Mouse (Mus musculus) intestine, embryonic 16.5 days (tissue): ENCODE measurements around the gene Nt5c2. TPM values are rescaled to one million over a fixed set of nuclear protein-coding genes. Genes with fewer than 3 reads are reported as not detected.
A peak's percentile ranks its signal among the peaks of the same experiment; 100 is the strongest.

Source experiments
- ATAC-seq: fragments of 200-750 bp; cut with Nextera tagmentation; 2 replicates; pipeline ENCODE4 v1.8.0; 2017; ENCODE audit warnings: moderate TSS enrichment, moderate library complexity
- H3K27ac ChIP-seq: fragments of 300-500 bp; sonication (generic); 2 replicates; pipeline ENCODE4 v1.5.1; 2014; ENCODE audit warnings: mild to moderate bottlenecking, low read length
- H3K27me3 ChIP-seq: fragments of 300-500 bp; sonication (generic); replicated peaks from 2 replicates; pipeline ENCODE4 v1.6.1; 2014; ENCODE audit warnings: low read length, control low read depth, mixed read lengths; ENCODE audit not compliant: control insufficient read depth, insufficient read depth
- H3K36me3 ChIP-seq: fragments of 300-500 bp; sonication (generic); 2 replicates; pipeline ENCODE4 v1.6.1; 2014; ENCODE audit warnings: low read length, control low read depth; ENCODE audit not compliant: control insufficient read depth, insufficient read depth
- H3K4me1 ChIP-seq: fragments of 300-500 bp; sonication (generic); 2 replicates; pipeline ENCODE4 v1.6.1; 2014; ENCODE audit warnings: low read length, control low read depth, mixed read lengths; ENCODE audit not compliant: control insufficient read depth, insufficient read depth
- H3K4me2 ChIP-seq: fragments of 300-500 bp; sonication (generic); 2 replicates; pipeline ENCODE4 v1.6.1; 2014; ENCODE audit warnings: low read depth, low read length, control low read depth
- H3K4me3 ChIP-seq: fragments of 300-500 bp; sonication (generic); 2 replicates; pipeline ENCODE4 v1.5.1; 2014; ENCODE audit warnings: mild to moderate bottlenecking, low read length
- H3K9ac ChIP-seq: fragments of 300-500 bp; sonication (generic); 2 replicates; pipeline ENCODE4 v1.6.1; 2014; ENCODE audit warnings: low read depth, low read length
- H3K9me3 ChIP-seq: fragments of 300-500 bp; sonication (generic); 2 replicates; pipeline ENCODE4 v1.6.1; 2016; ENCODE audit warnings: low read length, control low read depth; ENCODE audit not compliant: control insufficient read depth
- WGBS: fragments of 180-500 bp; shearing (Covaris S2); extraction: QIAGEN DNeasy Blood & Tissue Kit; methylation state at CpG from one replicate; pipeline ENCODE4 v1.1.7; 2014; 5-methylcytosine and 5-hydroxymethylcytosine counted together
- polyA plus RNA-seq: library from polyadenylated mRNA; unstranded; fragments of >200 nt; fragmentation: Nextera tagmentation; extraction: Ambion mirVana; gene quantifications from 2 replicates; pipeline ENCODE4 v1.2.1, GENCODE M21; 2015

Nt5c2 gene
- polyA plus RNA-seq, 1 experiment from 2014 or later = 45.3 TPM

DNA sequence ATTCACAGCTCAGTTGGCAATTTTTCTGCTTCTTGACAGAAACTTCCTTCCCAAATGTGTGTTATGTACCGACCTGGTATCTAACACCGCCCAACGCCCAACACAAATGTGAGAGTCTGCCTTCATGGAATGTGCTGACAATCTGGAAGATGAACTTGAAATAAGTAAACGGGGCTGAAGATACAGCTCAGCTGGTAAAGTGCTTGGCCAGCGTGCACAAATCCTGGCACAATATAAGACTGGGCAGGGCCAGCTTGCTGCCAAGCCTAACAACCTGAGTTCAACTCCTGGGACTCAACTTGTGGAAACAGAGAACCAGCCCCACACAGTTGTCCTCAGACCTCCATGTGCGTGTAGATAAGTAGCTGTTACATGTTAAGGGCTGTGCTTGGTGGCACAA is 48.6 kb downstream of the Nt5c2 start:
- H3K4me1 ChIP-seq = peaks cover 7% of the 10 kb centered on the region
- no peak overlapping the region for H3K4me2 ChIP-seq
- H3K36me3 ChIP-seq = no peaks in the 10 kb centered on the region
- no peak for ATAC-seq
- no peaks in the 10 kb centered on the region for H3K27me3 ChIP-seq
- no peak overlapping the region for H3K9ac ChIP-seq
- no peak overlapping the region for H3K4me3 ChIP-seq
- 90% methylated on average over 6 of the region's 6 CpGs for WGBS
- H3K27ac ChIP-seq = no peak overlapping the region
- no peaks in the 10 kb centered on the region for H3K9me3 ChIP-seq

DNA sequence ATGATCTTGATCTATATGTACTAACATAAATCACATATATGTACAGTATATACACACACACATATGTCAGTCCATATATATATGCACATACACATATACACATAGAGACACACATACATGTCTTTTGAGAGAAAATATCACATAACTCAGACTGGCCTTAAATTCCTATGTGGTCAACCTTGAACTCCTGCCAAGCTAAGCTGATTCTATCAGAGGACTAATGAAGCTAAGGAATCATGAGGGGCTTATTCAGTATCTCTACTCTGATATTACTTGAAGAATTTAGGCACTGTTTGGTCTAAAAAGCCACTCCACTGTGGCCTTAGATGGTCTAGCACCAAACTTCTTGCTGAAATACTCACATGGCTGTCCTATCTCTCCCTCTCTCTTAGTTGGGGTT is 49.5 kb downstream of the Nt5c2 start:
- no peaks in the 10 kb centered on the region for H3K36me3 ChIP-seq
- H3K4me1 ChIP-seq = peaks cover 14% of the 10 kb centered on the region
- H3K4me3 ChIP-seq = no peak overlapping the region
- no peak overlapping the region for H3K9ac ChIP-seq
- no peak overlapping the region for H3K27ac ChIP-seq
- no peak for ATAC-seq
- no peak overlapping the region for H3K4me2 ChIP-seq
- no peaks in the 10 kb centered on the region for H3K27me3 ChIP-seq
- H3K9me3 ChIP-seq = no peaks in the 10 kb centered on the region

DNA sequence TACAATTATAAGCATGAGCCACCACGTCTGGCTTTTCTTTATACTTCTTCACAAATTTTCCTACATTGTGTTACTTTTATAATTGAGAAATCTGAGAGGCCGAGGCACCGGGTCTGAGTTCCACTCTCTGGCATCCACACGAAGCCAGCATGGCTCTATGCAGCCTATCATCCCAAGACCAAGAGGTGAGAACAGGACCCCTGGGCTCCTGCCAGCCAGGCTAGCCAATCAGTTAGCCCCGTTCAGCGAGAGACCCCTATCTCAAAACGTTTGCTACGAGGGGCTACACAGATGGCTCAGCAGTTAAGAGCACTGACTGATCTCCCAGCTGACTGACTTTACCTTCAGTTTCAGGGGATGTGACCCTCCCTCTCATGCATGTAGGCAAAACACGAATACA is 50.6 kb downstream of the Nt5c2 start:
- Histone ChIP-seq H3K27me3 (no peaks in the 10 kb centered on the region), H3K36me3 (no peaks in the 10 kb centered on the region), H3K9me3 (no peaks in the 10 kb centered on the region), H3K9ac (no peak overlapping the region), H3K4me2 (no peak overlapping the region), H3K4me1 (peaks cover 13% of the 10 kb centered on the region), H3K4me3 (no peak overlapping the region), H3K27ac (no peak overlapping the region)
- ATAC-seq = no peak
- 65% methylated on average over 9 of the region's 9 CpGs for WGBS

DNA sequence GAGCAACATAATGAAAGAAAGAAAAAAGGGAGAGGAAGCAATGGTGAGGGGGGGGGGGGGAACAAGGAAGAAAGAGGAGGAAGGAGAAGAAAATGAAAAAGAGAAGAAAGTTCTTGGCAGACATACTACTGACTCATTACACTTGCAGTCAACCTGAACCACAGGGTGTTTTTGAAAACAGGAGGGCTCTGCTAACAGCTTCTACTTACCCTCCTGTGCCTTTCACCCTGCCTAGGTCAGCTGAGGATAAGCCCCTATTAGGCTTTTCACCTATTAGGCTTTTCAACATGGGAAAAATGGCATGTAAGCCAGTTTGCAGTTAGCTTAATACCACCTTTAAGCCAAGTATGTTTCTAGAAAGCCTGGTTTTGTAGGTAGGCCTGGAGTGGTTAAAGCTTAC is 51.5 kb downstream of the Nt5c2 start:
- H3K9ac ChIP-seq = no peak overlapping the region
- H3K4me2 ChIP-seq = no peak overlapping the region
- no peaks in the 10 kb centered on the region for H3K36me3 ChIP-seq
- no peaks in the 10 kb centered on the region for H3K9me3 ChIP-seq
- no peak overlapping the region for H3K27ac ChIP-seq
- ATAC-seq = no peak
- no peak overlapping the region for H3K4me3 ChIP-seq
- H3K27me3 ChIP-seq = no peaks in the 10 kb centered on the region
- peaks cover 13% of the 10 kb centered on the region for H3K4me1 ChIP-seq

DNA sequence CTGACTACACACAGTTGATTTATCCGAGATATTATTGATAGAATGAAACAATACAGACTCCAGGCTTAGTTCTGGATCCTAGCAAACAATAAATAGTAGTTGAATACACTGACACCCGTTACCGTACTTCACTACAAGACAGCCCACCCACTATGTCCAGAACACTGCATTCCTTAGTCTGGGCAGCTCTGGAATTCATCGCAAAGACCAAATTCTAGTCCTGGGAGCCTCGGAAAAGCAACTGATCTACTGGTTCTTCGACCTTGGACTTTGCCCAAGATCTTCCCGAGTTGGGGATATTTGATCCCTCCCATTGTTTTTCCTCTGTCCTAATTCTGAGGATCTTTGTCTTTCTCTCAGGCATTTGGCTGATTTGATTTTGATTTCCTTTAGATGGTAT is 52.1 kb downstream of the Nt5c2 start:
- Histone ChIP-seq H3K27ac (no peak overlapping the region), H3K36me3 (no peaks in the 10 kb centered on the region), H3K4me3 (peak overlapping the region; percentile 83), H3K9ac (peak overlapping the region; percentile 92; the same call in 1 of the 2 replicates), H3K9me3 (no peaks in the 10 kb centered on the region), H3K4me2 (peak overlapping the region; percentile 64), H3K27me3 (no peaks in the 10 kb centered on the region), H3K4me1 (peaks cover 13% of the 10 kb centered on the region)
- ATAC-seq = peak; percentile 5; the same call in 1 of the 2 replicates
- WGBS = 10% methylated on average over 7 of the region's 7 CpGs

DNA sequence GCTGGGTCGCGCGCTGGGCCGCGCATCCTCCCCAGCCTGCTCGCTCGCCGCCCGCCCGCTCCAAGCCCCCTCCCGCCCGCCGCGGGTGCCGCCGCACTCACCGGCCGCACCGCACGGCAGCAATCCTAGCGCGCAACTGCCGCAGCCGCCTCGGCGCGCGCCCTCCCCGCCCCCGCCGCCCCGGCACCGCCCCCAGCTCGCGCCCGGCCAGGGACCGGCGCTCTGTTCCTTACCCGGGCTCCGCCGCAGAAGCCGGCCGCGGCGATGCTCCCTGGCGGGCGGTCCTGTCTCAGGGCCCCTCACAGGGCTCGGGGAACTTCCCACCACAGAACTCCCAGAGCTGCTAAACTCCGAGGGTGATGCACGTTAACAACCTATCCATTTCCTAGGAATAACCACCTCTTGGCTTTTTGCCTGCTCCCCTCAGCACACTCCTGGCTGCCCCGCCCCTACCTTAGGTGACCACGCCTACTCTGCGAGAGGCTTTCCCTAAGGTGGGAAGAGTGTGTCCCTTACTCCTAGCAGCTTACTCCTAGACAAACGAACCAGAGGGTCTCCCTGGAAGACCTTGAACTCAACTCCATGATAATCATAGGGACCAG is 52.7 kb downstream of the Nt5c2 start:
- Histone ChIP-seq H3K4me2 (peak overlapping the region; percentile 70), H3K27me3 (no peaks in the 10 kb centered on the region), H3K9me3 (no peaks in the 10 kb centered on the region), H3K9ac (peak overlapping the region; percentile 92), H3K27ac (peak overlapping the region; percentile 95), H3K4me3 (peak overlapping the region; percentile 83), H3K36me3 (no peaks in the 10 kb centered on the region), H3K4me1 (peaks cover 13% of the 10 kb centered on the region)
- under 1% methylated on average over 53 of the region's 54 CpGs for WGBS
- peak; percentile 98 for ATAC-seq

GRCm38 (mm10) chr19:46961652-46962051 is 53.3 kb downstream of the Nt5c2 start:
- no peaks in the 10 kb centered on the region for H3K9me3 ChIP-seq
- peak; percentile 87 for ATAC-seq
- peak overlapping the region; percentile 92 for H3K9ac ChIP-seq
- WGBS = 2% methylated on average over 28 of the region's 36 CpGs
- H3K4me3 ChIP-seq = peak overlapping the region; percentile 83
- H3K4me1 ChIP-seq = peaks cover 13% of the 10 kb centered on the region
- 0 out of 2 replicates have a peak, but pooled peaks cover 3% of the 10 kb centered on the region for H3K36me3 ChIP-seq
- H3K27ac ChIP-seq = peak overlapping the region; percentile 95
- H3K4me2 ChIP-seq = peak overlapping the region; percentile 70
- H3K27me3 ChIP-seq = no peaks in the 10 kb centered on the region

GRCm38 (mm10) chr19:46961047-46961651 is 53.8 kb downstream of the Nt5c2 start:
- H3K9ac ChIP-seq = peak overlapping the region; percentile 92
- H3K4me2 ChIP-seq = peak overlapping the region; percentile 70
- 0 out of 2 replicates have a peak, but pooled peaks cover 3% of the 10 kb centered on the region for H3K36me3 ChIP-seq
- no peaks in the 10 kb centered on the region for H3K9me3 ChIP-seq
- H3K4me1 ChIP-seq = peaks cover 13% of the 10 kb centered on the region
- 4% methylated on average over 22 of the region's 22 CpGs for WGBS
- no peak for ATAC-seq
- peak overlapping the region; percentile 95 for H3K27ac ChIP-seq
- no peaks in the 10 kb centered on the region for H3K27me3 ChIP-seq
- H3K4me3 ChIP-seq = peak overlapping the region; percentile 83

DNA sequence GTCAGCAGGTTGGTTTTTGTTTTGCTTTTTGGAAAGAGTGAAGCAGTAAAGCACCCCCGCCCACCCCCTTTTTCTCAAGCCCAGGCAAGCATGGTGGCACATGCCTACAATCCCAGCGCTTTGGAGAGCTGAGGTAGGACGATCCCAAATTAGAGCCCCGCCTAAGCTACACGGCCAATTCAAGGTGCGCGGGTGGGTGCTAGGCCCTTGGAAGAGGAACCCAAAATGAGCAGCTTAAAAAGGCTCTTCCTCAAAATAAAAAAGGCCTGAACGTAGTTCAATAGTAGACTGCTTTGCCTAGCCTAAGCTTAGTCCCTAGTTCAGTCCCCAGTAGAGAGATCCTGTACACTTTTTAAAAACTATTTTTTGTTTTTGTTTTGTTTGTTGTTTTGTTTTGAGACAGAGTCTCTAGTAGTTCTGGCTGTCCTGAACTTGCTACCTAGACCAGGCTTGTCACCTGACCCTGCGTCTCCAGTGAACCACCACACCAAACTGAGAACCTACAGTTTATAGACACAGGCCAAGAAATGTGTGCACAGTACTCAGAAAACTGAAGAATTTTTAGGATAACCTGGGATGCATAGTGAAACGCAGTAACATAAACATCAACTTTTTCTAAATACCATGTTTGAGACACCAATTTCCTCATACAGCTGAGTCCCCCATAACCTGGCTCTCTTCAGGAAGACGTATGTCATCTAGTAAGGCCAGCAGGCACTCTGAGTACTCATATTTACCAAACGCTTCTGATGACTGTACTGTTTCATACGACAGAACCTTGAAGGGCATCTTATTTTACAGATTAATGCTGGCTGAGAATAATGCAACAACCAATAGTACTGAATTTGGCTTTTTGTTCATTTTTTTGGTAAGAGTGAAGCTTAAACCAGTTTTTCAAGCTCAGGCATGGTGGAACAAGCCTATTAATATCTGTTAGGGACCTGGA is 54.6 kb downstream of the Nt5c2 start:
- Histone ChIP-seq H3K4me1 (peaks cover 13% of the 10 kb centered on the region), H3K4me2 (peak overlapping the region; percentile 70), H3K27ac (no peak overlapping the region; the same call in 1 of the 2 replicates), H3K9me3 (no peaks in the 10 kb centered on the region), H3K27me3 (no peaks in the 10 kb centered on the region), H3K36me3 (0 out of 2 replicates have a peak, but pooled peaks cover 3% of the 10 kb centered on the region), H3K9ac (peak overlapping the region; percentile 92), H3K4me3 (peak overlapping the region; percentile 83)
- no peak for ATAC-seq
- 69% methylated on average over 13 of the region's 13 CpGs for WGBS
